Mouse (Mus musculus): Measurements from ENCODE around the gene Cdk4.
A peak's percentile ranks its signal among the peaks of the same experiment; 100 is the strongest.

Gene Cdk4

DNA sequence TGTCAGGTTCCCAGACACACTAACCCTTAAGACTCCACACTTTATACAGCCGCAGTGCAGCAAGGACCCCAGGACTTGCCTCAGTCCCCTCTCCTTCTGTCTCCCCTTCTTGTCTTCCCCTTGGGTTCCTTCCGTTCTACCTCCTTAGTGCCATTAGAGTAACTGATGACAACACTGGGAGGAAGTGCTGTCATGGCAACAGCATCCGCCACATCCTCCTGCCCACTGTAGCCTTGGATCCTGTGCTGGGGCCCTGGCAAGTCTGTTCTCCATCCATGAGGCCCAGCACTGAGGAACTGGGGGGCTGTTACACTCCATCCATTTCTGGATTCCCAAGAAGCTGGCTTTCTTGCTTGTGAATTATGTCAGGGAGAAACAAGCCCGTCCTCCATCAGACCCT is 12.7 kb downstream of the Cdk4 start:
- DNase-seq, result no peak

GRCm38 (mm10) chr10:127077515-127077914 is 14.2 kb downstream of the Cdk4 start:
- DNase-seq, result no peak

GRCm38 (mm10) chr10:127078001-127078676 is 14.8 kb downstream of the Cdk4 start:
- no peak for DNase-seq

DNA sequence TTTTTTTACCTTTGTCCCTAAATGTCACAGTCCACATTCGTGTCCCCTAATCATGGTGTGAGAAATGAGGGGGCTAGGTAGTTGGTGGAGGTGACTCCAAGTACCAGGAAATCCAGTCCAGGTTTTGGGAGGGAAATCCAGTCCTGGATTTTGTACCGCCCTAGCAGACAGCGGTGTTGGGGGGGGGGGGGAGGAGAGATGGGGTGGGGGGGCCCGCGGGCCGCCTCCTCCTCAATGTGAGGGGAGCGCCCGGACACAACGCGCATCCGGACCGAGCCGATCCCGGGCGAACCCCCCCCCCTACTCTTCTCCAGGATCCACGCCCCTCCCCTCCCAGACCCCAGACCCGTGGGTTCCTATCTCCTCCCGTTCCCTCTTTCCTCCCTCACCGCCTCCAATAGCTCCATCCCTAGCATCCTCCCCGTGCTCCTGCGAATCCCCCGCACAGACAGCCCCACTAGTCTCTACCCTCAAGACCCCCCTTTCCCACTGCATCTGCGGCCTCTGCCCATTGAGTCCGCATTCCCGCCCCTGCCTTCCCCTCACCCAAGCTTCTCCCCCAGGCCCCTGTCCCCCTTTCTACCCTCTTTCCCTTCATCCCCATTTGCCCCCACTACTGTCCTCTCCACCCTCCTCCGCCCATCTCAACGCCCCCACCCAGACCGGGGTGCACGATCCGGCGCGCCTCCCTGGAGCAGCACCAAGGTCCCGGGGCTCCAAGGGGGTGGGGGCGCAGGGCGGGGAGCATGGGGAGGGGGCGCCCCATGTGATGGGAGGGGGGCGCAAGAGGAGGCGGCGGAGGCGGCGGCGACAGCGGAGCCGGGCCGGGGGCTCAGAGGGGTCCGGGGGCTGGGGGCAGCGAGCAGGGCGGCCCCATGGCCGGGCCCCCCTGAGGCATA is 15.6 kb downstream of the Cdk4 start:
- peak; percentile 83 for DNase-seq

- DNase-seq, result peak; percentile 77
Observed at GRCm38 (mm10) chr10:127079665-127080391, 16.5 kb downstream of the Cdk4 start.

DNA sequence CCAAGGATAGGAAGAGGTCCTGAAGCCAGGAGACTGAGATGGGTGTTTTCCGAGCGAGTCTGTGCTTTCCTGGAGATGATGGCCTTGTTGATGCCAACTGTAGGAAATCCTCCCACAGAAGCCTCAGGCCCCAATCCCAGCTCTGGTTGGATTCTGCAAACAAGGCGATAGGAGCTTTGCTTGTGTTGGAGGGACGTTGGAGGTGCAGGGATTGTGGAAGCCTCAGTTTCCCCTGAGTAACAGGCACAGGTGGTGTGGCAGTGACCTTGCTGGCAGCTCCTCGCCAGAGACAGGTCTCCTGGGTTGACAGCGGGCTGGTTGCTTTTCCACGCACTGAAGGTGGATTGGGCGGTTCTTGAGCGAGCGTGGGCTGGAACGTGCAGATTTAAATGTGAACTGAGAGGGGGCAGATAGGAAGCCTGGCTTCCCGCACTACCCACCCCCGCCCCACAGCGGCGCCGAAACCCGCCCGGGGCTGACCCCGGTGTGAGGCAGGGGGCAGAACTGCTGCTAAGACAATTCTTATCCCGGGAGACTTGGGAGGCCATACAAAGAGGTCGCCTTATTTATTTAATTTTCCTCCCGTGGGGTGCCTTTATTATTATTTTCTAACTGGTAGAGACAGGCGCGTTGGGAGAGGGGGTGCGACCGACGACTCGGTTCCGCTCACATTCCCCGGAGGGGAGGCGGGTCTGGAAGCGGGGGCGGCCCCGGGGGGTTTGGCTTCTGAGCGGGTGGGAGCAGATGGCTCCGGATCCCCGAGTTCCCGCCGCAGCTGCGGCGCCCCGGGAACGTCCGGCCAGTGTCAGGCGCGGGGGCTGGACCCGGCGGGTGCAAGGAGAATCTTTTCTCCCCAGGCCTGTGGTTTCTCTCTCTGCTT is 17.8 kb downstream of the Cdk4 start:
- peak; percentile 77 for DNase-seq

GRCm38 (mm10) chr10:127081996-127082620 is 18.8 kb downstream of the Cdk4 start:
- no peak for DNase-seq

DNA sequence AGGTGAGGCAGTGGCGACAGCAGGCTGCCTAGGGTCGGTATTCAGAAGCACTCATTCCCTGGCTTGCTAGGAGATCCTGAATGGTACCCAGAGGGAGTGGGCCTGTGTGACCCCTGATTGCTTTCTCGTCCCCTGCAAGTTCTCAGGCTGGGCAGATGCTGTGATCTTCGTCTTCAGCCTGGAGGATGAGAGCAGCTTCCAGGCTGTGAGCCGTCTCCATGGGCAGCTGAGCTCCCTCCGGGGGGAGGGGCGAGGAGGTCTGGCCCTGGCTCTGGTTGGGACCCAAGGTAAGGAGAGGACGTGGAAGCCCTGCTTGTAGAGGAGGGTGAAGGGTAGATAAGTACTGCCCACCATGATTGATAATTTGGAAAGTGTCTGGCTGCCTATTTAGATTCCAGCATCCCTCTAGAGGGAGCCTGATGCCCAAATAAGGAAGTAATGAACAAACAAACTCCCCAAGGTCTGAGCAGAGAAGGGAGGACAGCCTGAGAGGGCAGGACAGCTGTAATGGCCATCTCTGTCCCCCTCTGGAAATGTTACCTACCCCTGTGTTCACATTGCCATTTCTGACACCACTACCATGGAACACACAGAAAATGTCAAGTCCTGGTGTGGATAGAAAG is 20.1 kb downstream of the Cdk4 start:
- DNase-seq, result peak; percentile 46

GRCm38 (mm10) chr10:127083915-127084306 is 20.6 kb downstream of the Cdk4 start:
- peak; percentile 59 for DNase-seq

- no peak for DNase-seq
Observed at GRCm38 (mm10) chr10:127085052-127085451, 21.7 kb downstream of the Cdk4 start.

DNA sequence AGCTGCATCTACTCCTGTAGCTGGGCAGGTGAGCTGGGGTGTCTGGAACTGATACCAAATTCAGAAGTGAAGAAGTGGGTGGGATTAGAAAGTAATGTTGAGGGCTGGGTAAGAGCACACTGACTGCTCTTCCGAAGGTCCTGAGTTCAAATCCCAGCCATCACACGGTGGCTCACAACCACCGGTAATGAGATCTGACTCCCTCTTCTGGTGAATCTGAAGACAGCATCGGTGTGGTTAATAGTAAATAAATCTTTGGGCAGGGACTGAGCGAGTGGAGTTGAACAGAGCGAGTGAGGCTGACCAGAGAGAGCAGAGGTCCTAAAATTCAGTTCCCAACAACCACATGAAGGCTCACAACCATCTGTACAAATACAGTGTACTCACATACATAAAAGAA is 22.3 kb downstream of the Cdk4 start:
- peak; percentile 24 for DNase-seq

DNA sequence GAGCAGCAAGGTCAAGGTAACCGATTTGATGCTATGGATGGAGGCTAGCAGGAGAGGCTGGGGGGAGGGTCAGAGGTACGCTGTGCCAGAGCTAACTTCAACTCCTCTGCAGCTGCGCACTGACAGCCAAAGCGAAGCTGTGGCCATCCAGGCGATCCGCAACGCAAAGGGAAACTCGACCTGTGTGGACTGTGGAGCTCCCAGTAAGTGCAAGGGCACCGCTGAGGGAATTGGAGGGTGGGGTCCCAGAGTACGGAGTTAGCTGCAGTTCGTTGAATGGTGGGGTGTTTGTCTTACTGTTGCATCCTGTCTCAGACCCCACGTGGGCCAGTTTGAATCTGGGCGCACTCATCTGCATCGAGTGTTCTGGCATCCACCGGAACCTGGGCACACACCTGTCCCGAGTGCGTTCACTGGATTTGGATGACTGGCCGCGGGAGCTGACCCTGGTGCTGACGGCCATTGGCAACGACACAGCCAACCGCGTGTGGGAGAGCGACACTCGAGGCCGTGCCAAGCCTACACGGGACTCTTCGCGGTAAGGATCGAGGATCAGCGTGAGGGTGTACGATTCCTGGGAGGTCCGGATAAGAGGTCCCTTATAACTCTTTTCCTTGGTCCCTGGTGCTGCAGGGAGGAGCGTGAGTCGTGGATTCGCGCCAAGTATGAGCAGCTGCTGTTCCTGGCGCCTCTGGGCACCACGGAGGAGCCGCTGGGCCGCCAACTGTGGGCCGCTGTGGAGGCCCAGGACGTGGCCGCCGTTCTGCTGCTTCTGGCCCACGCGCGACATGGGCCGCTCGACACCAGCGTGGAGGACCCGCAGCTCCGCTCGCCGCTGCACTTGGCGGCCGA is 27.5 kb downstream of the Cdk4 start:
- no peak for DNase-seq

DNA sequence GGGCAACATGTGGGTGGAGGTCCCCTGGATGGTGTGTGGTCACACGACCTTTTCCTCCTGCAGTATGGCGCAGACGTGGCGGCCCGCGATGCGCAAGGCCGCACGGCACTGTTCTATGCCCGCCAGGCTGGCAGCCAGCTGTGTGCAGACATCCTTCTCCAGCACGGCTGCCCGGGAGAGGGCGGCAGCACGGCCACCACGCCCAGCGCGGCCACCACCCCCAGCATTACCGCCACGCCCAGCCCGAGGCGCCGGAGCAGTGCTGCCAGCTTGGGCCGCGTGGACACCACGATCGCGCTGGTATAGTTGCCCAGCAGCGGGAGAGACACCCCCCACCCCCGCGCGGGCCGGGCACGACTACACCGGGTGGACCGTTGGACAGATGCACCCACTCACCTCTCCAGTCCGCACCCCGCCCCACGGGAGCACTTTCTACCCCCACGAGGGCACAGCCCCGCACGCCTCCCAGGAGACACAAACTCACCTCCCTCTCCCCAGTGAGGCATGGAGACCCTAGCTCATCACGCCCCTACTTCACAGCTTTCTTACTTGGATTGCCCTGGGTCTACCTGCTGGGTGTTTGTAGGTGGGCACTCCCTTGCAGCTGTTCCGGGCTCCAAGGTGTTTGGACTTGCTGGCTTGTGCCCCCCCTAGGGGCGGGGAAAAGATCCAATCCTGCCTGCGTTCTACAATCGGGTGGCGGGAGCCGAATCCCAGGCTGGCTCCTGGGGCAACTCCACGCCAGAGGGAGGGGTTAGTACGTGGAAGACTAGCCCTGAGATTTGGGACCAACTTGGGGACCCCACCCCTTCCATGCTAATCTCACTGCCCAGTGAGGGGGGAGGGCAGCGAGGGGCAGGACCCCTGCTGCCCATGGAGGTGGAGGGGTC is 28.4 kb downstream of the Cdk4 start:
- peak; percentile 40 for DNase-seq

GRCm38 (mm10) chr10:127092742-127093141 is 29.4 kb downstream of the Cdk4 start:
- no peak for DNase-seq

GRCm38 (mm10) chr10:127094382-127094802 is 31.1 kb downstream of the Cdk4 start:
- peak; percentile 68 for DNase-seq

DNA sequence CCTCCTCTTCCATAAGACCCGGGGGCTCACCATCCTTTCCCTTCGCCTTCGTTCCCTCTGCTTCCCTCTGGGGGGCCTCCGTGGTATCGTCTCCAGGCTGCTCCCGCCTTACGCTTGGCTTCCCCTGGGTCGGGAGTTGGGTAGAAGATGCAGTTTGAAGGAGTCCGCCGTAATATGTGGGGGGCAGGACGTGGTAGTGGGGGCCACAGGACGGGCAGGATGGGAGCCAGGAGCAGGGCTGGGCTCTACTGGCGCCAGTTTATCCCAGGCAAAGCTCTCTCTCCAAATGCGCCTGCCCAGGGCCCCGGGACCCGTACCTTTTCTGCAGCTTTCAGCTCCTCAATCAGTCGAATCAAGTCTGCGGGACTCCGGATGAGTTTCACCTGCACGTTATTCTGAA is 35.2 kb downstream of the Cdk4 start:
- DNase-seq, result no peak

- DNase-seq, result no peak
Observed at GRCm38 (mm10) chr10:127099191-127099590, 35.9 kb downstream of the Cdk4 start.

DNA sequence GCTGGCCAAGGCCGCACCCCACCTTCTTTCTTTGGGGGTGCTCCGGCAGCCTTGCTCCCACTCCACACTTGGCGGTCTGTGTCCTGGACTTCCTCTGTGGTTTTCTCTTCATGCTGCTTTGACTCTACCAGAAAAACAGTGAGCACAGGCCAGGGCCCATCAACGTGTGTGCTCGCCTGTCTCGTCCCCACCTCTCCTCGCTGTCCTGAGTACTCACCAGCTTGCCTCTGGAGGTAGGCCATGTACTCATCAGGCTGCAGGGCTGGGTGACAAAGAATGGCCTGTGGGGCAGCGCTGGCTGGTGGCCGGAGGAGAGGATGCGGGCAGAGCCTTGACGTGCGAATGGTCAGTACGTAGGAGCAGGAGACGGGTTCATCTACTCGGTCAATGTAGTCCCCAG is 36.5 kb downstream of the Cdk4 start:
- DNase-seq, result no peak

- DNase-seq, result no peak
Observed at GRCm38 (mm10) chr10:127100414-127100813, 37.1 kb downstream of the Cdk4 start.

All from cerebellum, adult 9-10 months (tissue).